Mouse (Mus musculus): ENCODE results near the gene Sgf29. TPM values are rescaled to one million over a fixed set of nuclear protein-coding genes. Genes with fewer than 3 reads are reported as not detected.

Sgf29 gene
- polyA plus RNA-seq, 1 experiment, result 4.0 TPM

GRCm38 (mm10) chr7:126707442-126708174 lies 58.5 kb downstream of the Sgf29 start, which contains the start of gene Coro1a:
TSS of gene Coro1a (minus strand) at chr7:126707787.
- Histone ChIP-seq H3K4me1 (ENCODE audit: control insufficient read depth) (peaks cover 15% of the 10 kb centered on the region), H3K4me3 (replicated peaks) (no peak within 1 kb of the TSS), H3K27me3 (ENCODE audit: control insufficient read depth) (peaks cover 34% of the 10 kb centered on the region), H3K9me3 (ENCODE audit: control insufficient read depth, low read length) (no peaks in the 10 kb centered on the region; the same call in 1 of the 2 replicates), H3K36me3 (ENCODE audit: control insufficient read depth) (no peaks in the 10 kb centered on the region)
- TF ChIP-seq GATA1 (IDR thresholded peaks at IDR 0.05; ENCODE audit: low read length), result no peak
- no peak for TF ChIP-seq TAL1 (IDR thresholded peaks at IDR 0.05; ENCODE audit: low read length)

- TF ChIP-seq TAL1 (IDR thresholded peaks at IDR 0.05; ENCODE audit: low read length), result no peak
- no peak for TF ChIP-seq GATA1 (IDR thresholded peaks at IDR 0.05; ENCODE audit: low read length)
- Histone ChIP-seq H3K27me3 (ENCODE audit: control insufficient read depth) (peaks cover 26% of the 10 kb centered on the region), H3K4me3 (replicated peaks) (no peak overlapping the region), H3K36me3 (ENCODE audit: control insufficient read depth) (no peaks in the 10 kb centered on the region), H3K4me1 (ENCODE audit: control insufficient read depth) (peaks cover 15% of the 10 kb centered on the region), H3K9me3 (ENCODE audit: control insufficient read depth, low read length) (no peaks in the 10 kb centered on the region; the same call in 1 of the 2 replicates)
Measured at GRCm38 (mm10) chr7:126708175-126708952, 59.3 kb downstream of the Sgf29 start.

GRCm38 (mm10) chr7:126710266-126710665 lies 61.2 kb downstream of the Sgf29 start:
- no peaks in the 10 kb centered on the region for H3K36me3 ChIP-seq (ENCODE audit: control insufficient read depth)
- TF ChIP-seq TAL1 (IDR thresholded peaks at IDR 0.05; ENCODE audit: low read length), result no peak
- TF ChIP-seq GATA1 (IDR thresholded peaks at IDR 0.05; ENCODE audit: low read length), result no peak
- H3K9me3 ChIP-seq (ENCODE audit: control insufficient read depth, low read length), result no peaks in the 10 kb centered on the region; the same call in 1 of the 2 replicates
- no peak overlapping the region for H3K4me3 ChIP-seq (replicated peaks)
- peaks cover 7% of the 10 kb centered on the region for H3K27me3 ChIP-seq (ENCODE audit: control insufficient read depth)
- H3K4me1 ChIP-seq (ENCODE audit: control insufficient read depth), result no peaks in the 10 kb centered on the region

- no peaks in the 10 kb centered on the region; the same call in 1 of the 2 replicates for H3K9me3 ChIP-seq (ENCODE audit: control insufficient read depth, low read length)
- TF ChIP-seq TAL1 (IDR thresholded peaks at IDR 0.05; ENCODE audit: low read length), result no peak
- no peak for TF ChIP-seq GATA1 (IDR thresholded peaks at IDR 0.05; ENCODE audit: low read length)
- H3K4me1 ChIP-seq (ENCODE audit: control insufficient read depth), result no peaks in the 10 kb centered on the region
- H3K4me3 ChIP-seq (replicated peaks), result no peak overlapping the region
- no peaks in the 10 kb centered on the region for H3K36me3 ChIP-seq (ENCODE audit: control insufficient read depth)
- no peaks in the 10 kb centered on the region for H3K27me3 ChIP-seq (ENCODE audit: control insufficient read depth)
Measured at GRCm38 (mm10) chr7:126711910-126712309, 62.8 kb downstream of the Sgf29 start.

- Histone ChIP-seq H3K4me1 (ENCODE audit: control insufficient read depth) (no peaks in the 10 kb centered on the region), H3K9me3 (ENCODE audit: control insufficient read depth, low read length) (peaks cover 2% of the 10 kb centered on the region), H3K36me3 (ENCODE audit: control insufficient read depth) (no peaks in the 10 kb centered on the region), H3K27me3 (ENCODE audit: control insufficient read depth) (no peaks in the 10 kb centered on the region), H3K4me3 (replicated peaks) (no peak overlapping the region)
- TF ChIP-seq TAL1 (IDR thresholded peaks at IDR 0.05; ENCODE audit: low read length) (no peak), GATA1 (IDR thresholded peaks at IDR 0.05; ENCODE audit: low read length) (no peak)
Measured at GRCm38 (mm10) chr7:126715679-126716078, 66.6 kb downstream of the Sgf29 start.

GRCm38 (mm10) chr7:126717566-126717965 lies 68.5 kb downstream of the Sgf29 start:
- H3K9me3 ChIP-seq (ENCODE audit: control insufficient read depth, low read length), result peaks cover 2% of the 10 kb centered on the region
- TF ChIP-seq TAL1 (IDR thresholded peaks at IDR 0.05; ENCODE audit: low read length), result no peak
- TF ChIP-seq GATA1 (IDR thresholded peaks at IDR 0.05; ENCODE audit: low read length), result no peak
- H3K27me3 ChIP-seq (ENCODE audit: control insufficient read depth), result no peaks in the 10 kb centered on the region
- no peaks in the 10 kb centered on the region for H3K36me3 ChIP-seq (ENCODE audit: control insufficient read depth)
- no peak overlapping the region for H3K4me3 ChIP-seq (replicated peaks)
- no peaks in the 10 kb centered on the region for H3K4me1 ChIP-seq (ENCODE audit: control insufficient read depth)

- Histone ChIP-seq H3K4me3 (replicated peaks) (no peak overlapping the region), H3K36me3 (ENCODE audit: control insufficient read depth) (no peaks in the 10 kb centered on the region), H3K9me3 (ENCODE audit: control insufficient read depth, low read length) (peaks cover 2% of the 10 kb centered on the region), H3K27me3 (ENCODE audit: control insufficient read depth) (no peaks in the 10 kb centered on the region), H3K4me1 (ENCODE audit: control insufficient read depth) (no peaks in the 10 kb centered on the region)
- TF ChIP-seq GATA1 (IDR thresholded peaks at IDR 0.05; ENCODE audit: low read length) (no peak), TAL1 (IDR thresholded peaks at IDR 0.05; ENCODE audit: low read length) (no peak)
Measured at GRCm38 (mm10) chr7:126718787-126719337, 69.8 kb downstream of the Sgf29 start.

- no peak overlapping the region for H3K4me3 ChIP-seq (replicated peaks)
- no peaks in the 10 kb centered on the region for H3K4me1 ChIP-seq (ENCODE audit: control insufficient read depth)
- H3K27me3 ChIP-seq (ENCODE audit: control insufficient read depth), result no peaks in the 10 kb centered on the region
- no peak for TF ChIP-seq GATA1 (IDR thresholded peaks at IDR 0.05; ENCODE audit: low read length)
- no peak for TF ChIP-seq TAL1 (IDR thresholded peaks at IDR 0.05; ENCODE audit: low read length)
- H3K36me3 ChIP-seq (ENCODE audit: control insufficient read depth), result no peaks in the 10 kb centered on the region
- peaks cover 4% of the 10 kb centered on the region for H3K9me3 ChIP-seq (ENCODE audit: control insufficient read depth, low read length)
Measured at GRCm38 (mm10) chr7:126721635-126722034, 72.5 kb downstream of the Sgf29 start.

Other genes starting within 250 kb of the Sgf29 start
- gene Cd19, start 234.4 kb upstream of the Sgf29 start, polyA plus RNA-seq (2012), result not detected in 2 replicates
- gene Rabep2, start 220.6 kb upstream of the Sgf29 start, polyA plus RNA-seq (2012), result 0.67 and 0.68 TPM in 2 replicates
- not detected in 2 replicates for gene Atp2a1, start 186.2 kb upstream of the Sgf29 start, polyA plus RNA-seq (2012)
- gene Sh2b1, start 173.9 kb upstream of the Sgf29 start, polyA plus RNA-seq (2012), result 2.3 and 2.6 TPM in 2 replicates
- gene Tufm, start 161.9 kb upstream of the Sgf29 start, polyA plus RNA-seq (2012), result 1.8 and 3.9 TPM in 2 replicates
- gene Atxn2l, start 145.9 kb upstream of the Sgf29 start, polyA plus RNA-seq (2012), result 56.8 and 76.8 TPM in 2 replicates
- gene Eif3c, start 82.9 kb upstream of the Sgf29 start, polyA plus RNA-seq (2012), result 5.1 and 6.2 TPM in 2 replicates
- gene Apobr, start 64.4 kb upstream of the Sgf29 start, polyA plus RNA-seq (2012), result 0.07 and 0.16 TPM in 2 replicates
- 0.14 and 0.22 TPM in 2 replicates for gene Cln3, start 63.5 kb upstream of the Sgf29 start, polyA plus RNA-seq (2012)
- gene Il27, start 54.4 kb upstream of the Sgf29 start, polyA plus RNA-seq (2012), result not detected in 2 replicates
- gene Nupr1, start 18.4 kb upstream of the Sgf29 start, polyA plus RNA-seq (2012), result 0.27 and 0.35 TPM in 2 replicates
- gene Sult1a1, start 27.1 kb downstream of the Sgf29 start, polyA plus RNA-seq (2012), result not detected in 2 replicates
- gene Bola2, start 46.1 kb downstream of the Sgf29 start, polyA plus RNA-seq (2012), result 14.2 and 14.8 TPM in 2 replicates
- gene Slx1b, start 46.5 kb downstream of the Sgf29 start, polyA plus RNA-seq (2012), result 0.21 and 0.33 TPM in 2 replicates
- 1.5 and 2.4 TPM in 2 replicates for gene Coro1a, start 58.5 kb downstream of the Sgf29 start, polyA plus RNA-seq (2012)
- gene Mapk3, start 110.3 kb downstream of the Sgf29 start, polyA plus RNA-seq (2012), result 16.3 and 18.0 TPM in 2 replicates
- gene Gdpd3, start 117.0 kb downstream of the Sgf29 start, polyA plus RNA-seq (2012), result 0.36 TPM in 1 of 2 replicates, not detected in the other
- gene Ypel3, start 127.6 kb downstream of the Sgf29 start, polyA plus RNA-seq (2012), result 156 and 161 TPM in 2 replicates
- 3.6 and 4.0 TPM in 2 replicates for gene Tbx6, start 132.2 kb downstream of the Sgf29 start, polyA plus RNA-seq (2012)
- 11.0 and 12.3 TPM in 2 replicates for gene Ppp4c, start 143.2 kb downstream of the Sgf29 start, polyA plus RNA-seq (2012)
- gene Fam57b, start 148.4 kb downstream of the Sgf29 start, polyA plus RNA-seq (2012), result 0.02 TPM in 1 of 2 replicates, not detected in the other
- gene 4930451I11Rik, start 182.3 kb downstream of the Sgf29 start, polyA plus RNA-seq (2012), result not detected in 2 replicates
- gene Doc2a, start 198.1 kb downstream of the Sgf29 start, polyA plus RNA-seq (2012), result not detected in 2 replicates
- 24.2 and 26.7 TPM in 2 replicates for gene Hirip3, start 212.7 kb downstream of the Sgf29 start, polyA plus RNA-seq (2012)
- 37.6 and 44.8 TPM in 2 replicates for gene Ino80e, start 213.1 kb downstream of the Sgf29 start, polyA plus RNA-seq (2012)
- 11.6 and 12.9 TPM in 2 replicates for gene Taok2, start 235.4 kb downstream of the Sgf29 start, polyA plus RNA-seq (2012)

Data from erythroblast, embryonic 14.5 days (primary cell).